Mouse (Mus musculus) kidney, adult 2 months (tissue): Measurements from ENCODE around the gene Gm13289.
"Not testable (repeated sequence)": the region's sequence is repeated elsewhere in the genome, so short reads cannot be mapped to it uniquely, and the experiment has no call there.

Source experiments
- CTCF ChIP-seq: fragments of 200-500 bp; conservative IDR thresholded peaks from 2 replicates; pipeline ENCODE4 v1.5.1; 2011; ENCODE audit warnings: low read depth, mild to moderate bottlenecking, control low read depth, low read length, moderate library complexity, mixed read lengths; ENCODE audit not compliant: insufficient read depth, insufficient read length
- POLR2A ChIP-seq: fragments of 200-500 bp; IDR thresholded peaks from one replicate; pipeline ENCODE4 v1.6.1; 2011; ENCODE audit warnings: low read depth, low read length, control low read depth

GRCm38 (mm10) chr4:88780320-88780719 is 3.6 kb downstream of the Gm13289 start:
- TF ChIP-seq POLR2A, CTCF: not testable (repeated sequence)
